Mouse (Mus musculus) liver, embryonic 12.5 days (tissue): ENCODE results near the gene Mlh1. TPM values are rescaled to one million over a fixed set of nuclear protein-coding genes. Genes with fewer than 3 reads are reported as not detected.

Experiments used
- ATAC-seq: fragments of 200-750 bp; cut with Nextera tagmentation; 2 replicates; pipeline ENCODE4 v1.8.0; 2017; ENCODE audit warnings: moderate number of reproducible peaks, mild to moderate bottlenecking, moderate library complexity
- H3K27ac ChIP-seq: fragments of 300-500 bp; sonication (generic); 2 replicates; pipeline ENCODE4 v1.5.1; 2016; ENCODE audit warnings: mild to moderate bottlenecking
- H3K27me3 ChIP-seq: fragments of 300-500 bp; sonication (generic); replicated peaks from 2 replicates; pipeline ENCODE4 v1.6.1; 2016; ENCODE audit warnings: mild to moderate bottlenecking, moderate library complexity
- H3K36me3 ChIP-seq: fragments of 300-500 bp; sonication (generic); 2 replicates; pipeline ENCODE4 v1.6.1; 2016; ENCODE audit warnings: mild to moderate bottlenecking, moderate library complexity
- H3K4me1 ChIP-seq: fragments of 300-500 bp; sonication (generic); 2 replicates; pipeline ENCODE4 v1.6.1; 2016
- H3K4me2 ChIP-seq: fragments of 300-500 bp; sonication (generic); 2 replicates; pipeline ENCODE4 v1.6.1; 2016; ENCODE audit warnings: mild to moderate bottlenecking, moderate library complexity
- H3K4me3 ChIP-seq: fragments of 300-500 bp; sonication (generic); 2 replicates; pipeline ENCODE4 v1.5.1; 2016; ENCODE audit warnings: mild to moderate bottlenecking, moderate library complexity
- H3K9ac ChIP-seq: fragments of 300-500 bp; sonication (generic); 2 replicates; pipeline ENCODE4 v1.6.1; 2016; ENCODE audit warnings: mild to moderate bottlenecking, moderate library complexity
- H3K9me3 ChIP-seq: fragments of 300-500 bp; sonication (generic); replicated peaks from 2 replicates; pipeline ENCODE4 v1.6.1; 2016; ENCODE audit warnings: mild to moderate bottlenecking, moderate library complexity
- WGBS: fragments of 180-500 bp; shearing (Covaris S2); methylation state at CpG from one replicate; pipeline ENCODE4 v1.1.7; 2016; ENCODE audit not compliant: insufficient replicate concordance; 5-methylcytosine and 5-hydroxymethylcytosine counted together
- polyA plus RNA-seq: library from polyadenylated mRNA; unstranded; fragments of >200 nt; fragmentation: Nextera tagmentation; extraction: Ambion mirVana; gene quantifications from 2 replicates; pipeline ENCODE4 v1.2.1, GENCODE M21; 2016

Gene Mlh1
- polyA plus RNA-seq, 1 experiment from 2014 or later: 35.8 TPM

GRCm38 (mm10) chr9:111184929-111185328 lies 86.7 kb downstream of the Mlh1 start:
- Histone ChIP-seq H3K4me2 (no peak overlapping the region), H3K27ac (no peak overlapping the region), H3K9me3 (no peaks in the 10 kb centered on the region), H3K36me3 (peaks cover 13% of the 10 kb centered on the region), H3K4me1 (0 out of 2 replicates have a peak, but pooled peaks cover 6% of the 10 kb centered on the region), H3K9ac (no peak overlapping the region), H3K27me3 (no peaks in the 10 kb centered on the region), H3K4me3 (no peak overlapping the region)
- WGBS: 76% methylated on average over 4 of the region's 4 CpGs
- no peak for ATAC-seq

GRCm38 (mm10) chr9:111182176-111182575 lies 89.4 kb downstream of the Mlh1 start:
- H3K4me1 ChIP-seq: 0 out of 2 replicates have a peak, but pooled peaks cover 6% of the 10 kb centered on the region
- H3K4me3 ChIP-seq: no peak overlapping the region
- no peak overlapping the region for H3K9ac ChIP-seq

GRCm38 (mm10) chr9:111178971-111179370 lies 92.6 kb downstream of the Mlh1 start:
- WGBS: 77% methylated on average over 5 of the region's 5 CpGs
- Histone ChIP-seq H3K4me2 (no peak overlapping the region), H3K9me3 (no peaks in the 10 kb centered on the region), H3K27me3 (no peaks in the 10 kb centered on the region), H3K4me3 (no peak overlapping the region), H3K4me1 (0 out of 2 replicates have a peak, but pooled peaks cover 6% of the 10 kb centered on the region), H3K9ac (no peak overlapping the region), H3K36me3 (peaks cover 5% of the 10 kb centered on the region; the same call in 1 of the 2 replicates), H3K27ac (no peak overlapping the region)
- no peak for ATAC-seq

More at GRCm38 (mm10) chr9:111182176-111182575, 89.4 kb downstream of the Mlh1 start:
- H3K27me3 ChIP-seq: no peaks in the 10 kb centered on the region
- WGBS: 51% methylated on average over 3 of the region's 3 CpGs
- no peaks in the 10 kb centered on the region for H3K9me3 ChIP-seq
- no peaks in the 10 kb centered on the region for H3K36me3 ChIP-seq
- ATAC-seq: no peak
- no peak overlapping the region for H3K4me2 ChIP-seq
- no peak overlapping the region for H3K27ac ChIP-seq

Other genes starting within 250 kb of the Mlh1 start
- 12.2 and 13.4 TPM in 2 replicates for gene Ccrl2, start 214.3 kb downstream of the Mlh1 start, polyA plus RNA-seq
- gene Lrrfip2, start 154.2 kb downstream of the Mlh1 start, polyA plus RNA-seq: 29.5 and 30.6 TPM in 2 replicates
- 11.2 and 11.7 TPM in 2 replicates for gene Epm2aip1, start 138 bp upstream of the Mlh1 start, polyA plus RNA-seq
- gene Trank1, start 39.9 kb upstream of the Mlh1 start, polyA plus RNA-seq: not detected in 2 replicates
- gene Dclk3, start 167.3 kb upstream of the Mlh1 start, polyA plus RNA-seq: 0.07 and 0.13 TPM in 2 replicates